Mouse (Mus musculus) erythroblast, embryonic 14.5 days (primary cell): ENCODE measurements around the gene Gal. TPM values are rescaled to one million over a fixed set of nuclear protein-coding genes. Genes with fewer than 3 reads are reported as not detected.

Experiments used
- H3K27me3 ChIP-seq: 2 replicates; pipeline ENCODE4 v1.6.1; 2012; ENCODE audit warnings: inconsistent platforms; ENCODE audit not compliant: control insufficient read depth
- H3K36me3 ChIP-seq: 2 replicates; pipeline ENCODE4 v1.6.1; 2012; ENCODE audit warnings: mild to moderate bottlenecking, inconsistent platforms; ENCODE audit not compliant: control insufficient read depth
- H3K4me1 ChIP-seq: 2 replicates; pipeline ENCODE4 v1.6.1; 2012; ENCODE audit warnings: inconsistent platforms; ENCODE audit not compliant: control insufficient read depth
- H3K4me3 ChIP-seq: replicated peaks from 2 replicates; pipeline ENCODE3; 2012; ENCODE audit warnings: moderate library complexity, mild to moderate bottlenecking, inconsistent platforms
- H3K9me3 ChIP-seq: 2 replicates; pipeline ENCODE4 v1.6.1; 2012; ENCODE audit warnings: low read length, inconsistent platforms, mixed read lengths; ENCODE audit not compliant: control insufficient read depth
- GATA1 ChIP-seq: IDR thresholded peaks from 2 replicates; pipeline ENCODE4 v1.6.1; 2012; ENCODE audit warnings: low read length, inconsistent platforms, mixed read lengths
- TAL1 ChIP-seq: IDR thresholded peaks from 3 replicates; pipeline ENCODE4 v1.6.1; 2012; ENCODE audit warnings: low read length, inconsistent platforms, mixed read lengths
- polyA plus RNA-seq: library from polyadenylated mRNA; stranded (reverse); fragments of >175 nt; gene quantifications from 2 replicates; pipeline ENCODE4 v1.2.3, GENCODE M21; 2012

Gene Gal
- polyA plus RNA-seq, 1 experiment = not detected

GRCm38 (mm10) chr19:3428057-3428830 is 13.9 kb upstream of the Gal start:
- H3K36me3 ChIP-seq = no peaks in the 10 kb centered on the region
- no peaks in the 10 kb centered on the region for H3K4me1 ChIP-seq
- H3K4me3 ChIP-seq = no peak overlapping the region
- H3K9me3 ChIP-seq = no peaks in the 10 kb centered on the region
- no peak for TF ChIP-seq TAL1
- no peak for TF ChIP-seq GATA1
- H3K27me3 ChIP-seq = no peaks in the 10 kb centered on the region

GRCm38 (mm10) chr19:3424214-3424613 is 9.9 kb upstream of the Gal start:
- H3K4me3 ChIP-seq = no peak overlapping the region
- H3K36me3 ChIP-seq = no peaks in the 10 kb centered on the region
- TF ChIP-seq TAL1 (no peak), GATA1 (no peak)
- no peaks in the 10 kb centered on the region for H3K27me3 ChIP-seq
- no peaks in the 10 kb centered on the region for H3K4me1 ChIP-seq
- H3K9me3 ChIP-seq = no peaks in the 10 kb centered on the region

- TF ChIP-seq GATA1 (no peak), TAL1 (no peak)
- Histone ChIP-seq H3K4me3 (no peak overlapping the region), H3K36me3 (no peaks in the 10 kb centered on the region), H3K9me3 (no peaks in the 10 kb centered on the region), H3K4me1 (no peaks in the 10 kb centered on the region), H3K27me3 (no peaks in the 10 kb centered on the region)
These were observed 8.6 kb upstream of the Gal start for GRCm38 (mm10) chr19:3422981-3423380.

- no peak for TF ChIP-seq TAL1
- no peak for TF ChIP-seq GATA1
- no peaks in the 10 kb centered on the region for H3K9me3 ChIP-seq
These were observed 8.1 kb upstream of the Gal start for GRCm38 (mm10) chr19:3422488-3422887.

DNA sequence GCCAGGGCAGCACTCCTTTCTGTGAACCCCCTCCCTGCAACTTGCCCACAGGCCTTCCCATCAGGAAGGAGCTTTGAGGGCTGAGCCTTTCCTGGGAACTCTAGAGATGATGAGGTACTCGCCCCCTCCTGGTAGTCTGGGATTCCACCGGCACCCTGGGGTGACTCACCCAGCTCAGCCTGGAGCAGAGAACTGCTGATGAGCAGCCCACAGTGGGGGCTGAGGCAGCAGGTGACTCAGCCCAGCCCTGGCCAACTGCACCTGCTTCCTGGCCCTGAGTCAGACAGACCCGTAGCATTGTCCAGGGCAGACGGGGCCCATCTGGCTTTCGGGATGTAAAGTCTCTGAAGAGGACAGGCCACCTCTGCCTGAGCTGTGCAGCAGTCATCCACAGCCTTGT is 4.9 kb upstream of the Gal start:
- no peaks in the 10 kb centered on the region for H3K36me3 ChIP-seq
- H3K4me3 ChIP-seq = no peak overlapping the region
- H3K27me3 ChIP-seq = peaks cover 17% of the 10 kb centered on the region
- TF ChIP-seq GATA1 (no peak), TAL1 (no peak)
- H3K9me3 ChIP-seq = no peaks in the 10 kb centered on the region
- H3K4me1 ChIP-seq = no peaks in the 10 kb centered on the region

More at GRCm38 (mm10) chr19:3422488-3422887, 8.1 kb upstream of the Gal start:
- Histone ChIP-seq H3K36me3 (no peaks in the 10 kb centered on the region), H3K4me3 (no peak overlapping the region), H3K4me1 (no peaks in the 10 kb centered on the region), H3K27me3 (no peaks in the 10 kb centered on the region)

- H3K27me3 ChIP-seq = no peaks in the 10 kb centered on the region
These were observed 8.6 kb downstream of the Gal start for GRCm38 (mm10) chr19:3405531-3406281.

GRCm38 (mm10) chr19:3404030-3404429 is 10.3 kb downstream of the Gal start:
- TF ChIP-seq TAL1 (no peak), GATA1 (no peak)
- H3K4me3 ChIP-seq = no peak overlapping the region
- no peaks in the 10 kb centered on the region for H3K27me3 ChIP-seq
- H3K36me3 ChIP-seq = no peaks in the 10 kb centered on the region
- no peaks in the 10 kb centered on the region for H3K9me3 ChIP-seq
- no peaks in the 10 kb centered on the region for H3K4me1 ChIP-seq

More at GRCm38 (mm10) chr19:3405531-3406281, 8.6 kb downstream of the Gal start:
- Histone ChIP-seq H3K36me3 (no peaks in the 10 kb centered on the region), H3K9me3 (no peaks in the 10 kb centered on the region), H3K4me3 (no peak overlapping the region), H3K4me1 (no peaks in the 10 kb centered on the region)
- TF ChIP-seq TAL1 = no peak
- no peak for TF ChIP-seq GATA1

GRCm38 (mm10) chr19:3402390-3402789 is 12.0 kb downstream of the Gal start:
- Histone ChIP-seq H3K9me3 (no peaks in the 10 kb centered on the region), H3K4me3 (no peak overlapping the region), H3K27me3 (no peaks in the 10 kb centered on the region), H3K4me1 (no peaks in the 10 kb centered on the region), H3K36me3 (no peaks in the 10 kb centered on the region)
- TF ChIP-seq GATA1 (no peak), TAL1 (no peak)

- Histone ChIP-seq H3K4me1 (no peaks in the 10 kb centered on the region), H3K36me3 (no peaks in the 10 kb centered on the region), H3K9me3 (no peaks in the 10 kb centered on the region), H3K27me3 (no peaks in the 10 kb centered on the region), H3K4me3 (no peak overlapping the region)
- TF ChIP-seq TAL1 = no peak
- TF ChIP-seq GATA1 = no peak
These were observed 12.4 kb downstream of the Gal start for GRCm38 (mm10) chr19:3401943-3402342.
